Mouse (Mus musculus) hindbrain, embryonic 14.5 days (tissue): ENCODE measurements around the gene Gin1. TPM values are rescaled to one million over a fixed set of nuclear protein-coding genes. Genes with fewer than 3 reads are reported as not detected.

Source experiments
- ATAC-seq: fragments of 200-750 bp; cut with Nextera tagmentation; 2 replicates; pipeline ENCODE4 v1.8.0; 2017; ENCODE audit warnings: moderate number of reproducible peaks, mild to moderate bottlenecking, moderate TSS enrichment, moderate library complexity; ENCODE audit not compliant: low FRiP score
- DNase-seq: peaks from one replicate; pipeline ENCODE4 v3.0.0-alpha.2; 2015; ENCODE audit warnings: low spot score
- H3K27ac ChIP-seq: fragments of 300-500 bp; sonication (generic); 2 replicates; pipeline ENCODE4 v1.5.1; 2014; ENCODE audit warnings: mild to moderate bottlenecking, moderate library complexity
- H3K27me3 ChIP-seq: fragments of 300-500 bp; sonication (generic); 2 replicates; pipeline ENCODE4 v1.6.1; 2014; ENCODE audit warnings: mild to moderate bottlenecking, low read length, mixed read lengths; ENCODE audit not compliant: control insufficient read depth, insufficient read depth
- H3K36me3 ChIP-seq: fragments of 300-500 bp; sonication (generic); replicated peaks from 2 replicates; pipeline ENCODE4 v1.6.1; 2014; ENCODE audit not compliant: control insufficient read depth, insufficient read depth
- H3K4me1 ChIP-seq: fragments of 300-500 bp; sonication (generic); replicated peaks from 2 replicates; pipeline ENCODE4 v1.6.1; 2014; ENCODE audit warnings: antibody characterized with exemption, low read length, mixed read lengths; ENCODE audit not compliant: control insufficient read depth, insufficient read depth
- H3K4me2 ChIP-seq: fragments of 300-500 bp; sonication (generic); replicated peaks from 2 replicates; pipeline ENCODE4 v1.6.1; 2014; ENCODE audit warnings: mild to moderate bottlenecking, moderate library complexity
- H3K4me3 ChIP-seq: fragments of 300-500 bp; sonication (generic); replicated peaks from 2 replicates; pipeline ENCODE4 v1.5.1; 2014; ENCODE audit warnings: mild to moderate bottlenecking, low read length
- H3K9ac ChIP-seq: fragments of 300-500 bp; sonication (generic); 2 replicates; pipeline ENCODE4 v1.6.1; 2014
- H3K9me3 ChIP-seq: fragments of 300-500 bp; sonication (generic); 2 replicates; pipeline ENCODE4 v1.6.1; 2016; ENCODE audit warnings: low read length; ENCODE audit not compliant: control insufficient read depth
- WGBS: fragments of 180-500 bp; shearing (Covaris S2); extraction: QIAGEN DNeasy Blood & Tissue Kit; methylation state at CpG from one replicate; pipeline ENCODE4 v1.1.7; 2014; 5-methylcytosine and 5-hydroxymethylcytosine counted together
- polyA plus RNA-seq: library from polyadenylated mRNA; unstranded; fragments of >200 nt; fragmentation: Nextera tagmentation; extraction: Ambion mirVana; gene quantifications from 2 replicates; pipeline ENCODE4 v1.2.1, GENCODE M21; 2014

Gin1 gene
- polyA plus RNA-seq, 1 experiment from 2014 or later, result 12.7 TPM

DNA sequence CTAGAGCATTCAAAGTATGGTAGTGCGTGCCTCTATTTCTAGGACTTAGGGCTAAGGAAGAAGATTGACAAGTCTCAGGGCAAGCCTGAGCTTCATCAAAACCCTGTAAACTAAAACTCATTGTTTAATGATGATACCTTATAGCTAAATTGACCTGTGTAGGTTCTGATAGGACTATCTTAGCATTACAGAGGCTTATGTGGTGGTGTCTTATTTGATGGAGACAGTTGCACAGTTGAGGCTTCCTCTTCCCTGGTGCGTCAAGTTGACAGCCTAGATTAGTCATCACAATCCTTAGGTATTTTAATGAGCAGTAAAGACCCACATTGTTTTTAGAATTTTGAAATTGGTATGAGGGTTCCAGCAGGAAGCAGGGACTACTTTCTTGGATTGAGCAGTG is 4.0 kb downstream of the Gin1 start:
- Histone ChIP-seq H3K27ac (no peak overlapping the region), H3K27me3 (no peaks in the 10 kb centered on the region), H3K36me3 (0 out of 2 replicates have a peak, but pooled peaks cover 3% of the 10 kb centered on the region), H3K9ac (no peak overlapping the region), H3K4me3 (no peak overlapping the region), H3K4me2 (no peak overlapping the region), H3K9me3 (no peaks in the 10 kb centered on the region), H3K4me1 (0 out of 2 replicates have a peak, but pooled peaks cover 4% of the 10 kb centered on the region)
- WGBS, result 100% methylated on average over 2 of the region's 2 CpGs
- ATAC-seq (no peak), DNase-seq (no peak)

DNA sequence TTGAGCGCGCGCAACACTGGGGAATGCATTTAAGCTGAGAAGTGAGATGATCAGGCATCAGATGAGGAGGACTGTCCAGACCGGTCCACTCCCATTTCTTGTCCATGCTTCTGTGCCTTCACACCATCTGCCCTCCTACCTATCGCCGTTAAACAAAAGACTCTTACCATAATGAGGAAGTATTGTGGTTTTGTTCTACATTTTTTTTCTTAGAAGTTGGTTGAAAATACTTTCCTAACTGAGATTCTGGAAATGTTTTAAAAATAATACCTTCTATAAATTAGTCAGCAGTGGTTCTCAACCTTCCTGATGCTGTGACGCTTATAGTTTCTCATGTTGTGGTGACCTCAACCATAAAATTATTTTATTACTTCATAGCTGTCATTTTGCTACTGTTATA is 11.7 kb downstream of the Gin1 start:
- H3K27me3 ChIP-seq, result no peaks in the 10 kb centered on the region
- WGBS, result 95% methylated on average over 7 of the region's 7 CpGs
- H3K9ac ChIP-seq, result no peak overlapping the region
- H3K36me3 ChIP-seq, result 0 out of 2 replicates have a peak, but pooled peaks cover 3% of the 10 kb centered on the region
- no peaks in the 10 kb centered on the region for H3K9me3 ChIP-seq
- H3K4me2 ChIP-seq, result no peak overlapping the region
- DNase-seq (no peak), ATAC-seq (no peak)
- no peak overlapping the region for H3K4me3 ChIP-seq
- no peak overlapping the region for H3K27ac ChIP-seq
- H3K4me1 ChIP-seq, result no peaks in the 10 kb centered on the region

DNA sequence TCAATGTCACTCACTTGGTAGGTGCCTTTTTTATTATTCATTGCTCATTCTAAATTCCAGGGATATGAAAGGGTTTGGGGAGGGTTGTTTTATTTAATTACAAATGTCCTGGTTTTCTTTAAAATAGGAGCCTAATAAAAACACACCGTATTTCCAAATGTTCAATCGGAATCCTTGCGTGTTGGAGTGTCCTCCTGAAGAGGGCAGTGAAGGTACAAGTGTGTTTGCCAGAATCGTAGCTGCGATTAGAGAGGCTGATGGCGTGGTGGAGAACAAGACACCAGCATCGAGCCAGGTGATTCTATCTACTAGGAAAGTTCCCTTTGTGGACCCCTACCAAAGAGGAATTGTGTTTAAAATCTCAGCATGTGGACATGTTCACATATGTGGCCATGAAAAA is 15.0 kb downstream of the Gin1 start:
- H3K9me3 ChIP-seq, result no peaks in the 10 kb centered on the region
- no peaks in the 10 kb centered on the region for H3K4me1 ChIP-seq
- no peaks in the 10 kb centered on the region for H3K27me3 ChIP-seq
- no peaks in the 10 kb centered on the region for H3K36me3 ChIP-seq
- H3K4me2 ChIP-seq, result no peak overlapping the region
- no peak for DNase-seq
- ATAC-seq, result no peak
- H3K4me3 ChIP-seq, result no peak overlapping the region
- 82% methylated on average over 7 of the region's 7 CpGs for WGBS
- no peak overlapping the region for H3K9ac ChIP-seq
- no peak overlapping the region for H3K27ac ChIP-seq

GRCm38 (mm10) chr1:97785685-97786393 is 15.9 kb downstream of the Gin1 start:
- Histone ChIP-seq H3K4me3 (no peak overlapping the region), H3K9me3 (no peaks in the 10 kb centered on the region), H3K36me3 (no peaks in the 10 kb centered on the region), H3K27me3 (no peaks in the 10 kb centered on the region), H3K27ac (no peak overlapping the region), H3K4me2 (no peak overlapping the region), H3K9ac (no peak overlapping the region), H3K4me1 (no peaks in the 10 kb centered on the region)
- DNase-seq (no peak), ATAC-seq (no peak)
- 93% methylated on average over 11 of the region's 11 CpGs for WGBS

- H3K36me3 ChIP-seq, result no peaks in the 10 kb centered on the region; the same call in 1 of the 2 replicates
- H3K27me3 ChIP-seq, result no peaks in the 10 kb centered on the region
- WGBS, result 93% methylated on average over 3 of the region's 3 CpGs
- no peak overlapping the region for H3K9ac ChIP-seq
- no peak overlapping the region for H3K4me3 ChIP-seq
- DNase-seq (no peak), ATAC-seq (no peak)
- no peak overlapping the region for H3K27ac ChIP-seq
- H3K4me2 ChIP-seq, result no peak overlapping the region
- no peaks in the 10 kb centered on the region for H3K4me1 ChIP-seq
- H3K9me3 ChIP-seq, result no peaks in the 10 kb centered on the region
These were observed 17.7 kb downstream of the Gin1 start for GRCm38 (mm10) chr1:97787674-97788073.

GRCm38 (mm10) chr1:97788490-97788889 is 18.5 kb downstream of the Gin1 start:
- no peaks in the 10 kb centered on the region for H3K4me1 ChIP-seq
- no peaks in the 10 kb centered on the region for H3K27me3 ChIP-seq
- no peaks in the 10 kb centered on the region for H3K9me3 ChIP-seq
- ATAC-seq (no peak), DNase-seq (no peak)
- no peak overlapping the region for H3K4me2 ChIP-seq
- H3K9ac ChIP-seq, result no peak overlapping the region
- H3K27ac ChIP-seq, result no peak overlapping the region
- 89% methylated on average over 2 of the region's 2 CpGs for WGBS
- H3K36me3 ChIP-seq, result peaks cover 3% of the 10 kb centered on the region; the same call in 1 of the 2 replicates
- H3K4me3 ChIP-seq, result no peak overlapping the region

DNA sequence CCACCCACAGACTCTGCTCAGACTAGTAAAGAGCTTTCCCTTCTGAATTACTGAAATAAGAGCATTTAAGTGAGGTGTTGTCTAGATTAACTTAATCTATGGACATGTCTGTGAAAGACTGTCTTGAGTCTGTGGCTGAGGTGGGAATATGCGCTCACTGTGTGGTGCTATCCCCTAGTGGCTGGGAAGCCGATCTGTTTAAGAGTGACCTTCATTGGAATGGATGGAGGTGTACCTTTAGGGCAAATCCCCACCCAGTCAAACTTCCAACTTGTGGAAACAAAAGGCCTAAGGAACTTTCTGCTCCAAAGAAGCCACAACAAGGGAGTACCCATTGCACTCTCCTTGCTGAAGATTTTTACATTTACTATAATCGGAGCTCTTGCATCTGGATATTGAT is 24.1 kb downstream of the Gin1 start:
- no peak overlapping the region for H3K4me3 ChIP-seq
- H3K27me3 ChIP-seq, result no peaks in the 10 kb centered on the region
- DNase-seq (no peak), ATAC-seq (no peak)
- peaks cover 3% of the 10 kb centered on the region; the same call in 1 of the 2 replicates for H3K36me3 ChIP-seq
- H3K4me2 ChIP-seq, result no peak overlapping the region
- WGBS, result 94% methylated on average over 3 of the region's 3 CpGs
- H3K4me1 ChIP-seq, result no peaks in the 10 kb centered on the region
- H3K9me3 ChIP-seq, result no peaks in the 10 kb centered on the region
- no peak overlapping the region for H3K27ac ChIP-seq
- no peak overlapping the region for H3K9ac ChIP-seq

GRCm38 (mm10) chr1:97795936-97796335 is 26.0 kb downstream of the Gin1 start:
- DNase-seq, result no peak
- H3K27ac ChIP-seq, result no peak overlapping the region
- peaks cover 7% of the 10 kb centered on the region; the same call in 1 of the 2 replicates for H3K9me3 ChIP-seq
- no peak overlapping the region for H3K9ac ChIP-seq
- no peaks in the 10 kb centered on the region for H3K4me1 ChIP-seq
- peaks cover 3% of the 10 kb centered on the region; the same call in 1 of the 2 replicates for H3K36me3 ChIP-seq
- no peak for ATAC-seq
- WGBS, result 92% methylated on average over 9 of the region's 9 CpGs
- no peak overlapping the region for H3K4me2 ChIP-seq
- no peaks in the 10 kb centered on the region for H3K27me3 ChIP-seq
- no peak overlapping the region for H3K4me3 ChIP-seq

DNA sequence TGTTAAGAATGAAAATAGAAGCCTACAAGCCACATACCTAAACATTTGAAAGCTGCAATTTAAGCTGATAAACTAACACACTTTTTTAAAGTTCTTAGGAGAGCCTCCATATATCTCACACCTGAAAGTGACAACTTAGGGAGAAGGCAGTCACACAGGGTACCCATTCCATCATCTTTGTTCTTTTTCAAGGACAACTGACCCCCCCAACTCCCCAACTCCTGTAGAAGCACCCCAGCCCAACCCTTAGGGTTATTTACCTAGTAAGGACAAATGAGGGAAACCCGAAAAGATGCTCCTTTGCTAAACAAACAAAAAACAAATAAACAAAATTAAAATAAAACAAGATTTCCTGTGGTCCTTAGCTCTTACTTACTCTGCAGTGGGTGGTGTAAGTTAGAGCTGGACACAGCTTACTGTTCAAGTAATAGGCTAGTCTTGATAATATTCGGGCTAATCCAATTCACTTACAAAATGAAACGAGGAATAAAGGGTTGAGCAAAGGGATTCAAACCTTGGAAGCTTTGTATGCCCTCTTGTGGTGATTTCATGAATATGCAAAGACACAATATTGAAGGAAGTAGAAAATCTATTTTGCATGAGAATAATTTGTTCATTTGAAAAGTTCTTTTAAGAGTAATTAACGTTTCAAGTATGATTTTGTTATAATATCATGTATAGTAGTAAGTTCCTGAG is 32.4 kb downstream of the Gin1 start:
- DNase-seq (peak; percentile 58), ATAC-seq (no peak)
- WGBS, result 44% methylated on average over 4 of the region's 4 CpGs
- H3K36me3 ChIP-seq, result no peaks in the 10 kb centered on the region
- no peaks in the 10 kb centered on the region for H3K4me1 ChIP-seq
- H3K9me3 ChIP-seq, result peaks cover 7% of the 10 kb centered on the region; the same call in 1 of the 2 replicates
- H3K27me3 ChIP-seq, result no peaks in the 10 kb centered on the region
- no peak overlapping the region for H3K27ac ChIP-seq
- no peak overlapping the region for H3K4me3 ChIP-seq
- no peak overlapping the region for H3K4me2 ChIP-seq
- H3K9ac ChIP-seq, result no peak overlapping the region
